Comparison of ENCODE assay signal across 10 mouse cellular contexts in genomic region chr4:125275259-125275658, GRCm38 (mm10).
A peak's percentile ranks its signal among the peaks of the same experiment; 100 is the strongest.
DNase-seq lines count a peak whose midpoint lies in the region; ATAC-seq and TF ChIP-seq lines count a peak whose summit lies in the region.
"Had no signal": no experiment of that assay in that cellular context is flagged by ENCODE, and none has a peak within 500 bp of the region (broad histone marks: within the 10 kb centered on the region; RNA-seq: fewer than 3 reads in every experiment).

No protein-coding gene starts in this region.

- peaks cover 26% of the 10 kb centered on the region for H3K4me1 ChIP-seq in hindbrain, embryonic 13.5 days (replicated peaks)
- H3K4me1 ChIP-seq in neural tube, embryonic 14.5 days (ENCODE audit: control insufficient read depth, insufficient read depth, low read length) = peaks cover 11% of the 10 kb centered on the region
- H3K4me1 ChIP-seq: embryonic facial prominence, embryonic 15.5 days; liver, embryonic 15.5 days had no signal

- TF ChIP-seq POLR2A in brain, embryonic 14.5 days (IDR thresholded peaks at IDR 0.05; ENCODE audit: borderline replicate concordance, extremely low read depth, insufficient read depth, insufficient read length, poor library complexity, severe bottlenecking) = no peak

- no peaks in the 10 kb centered on the region for H3K9me3 ChIP-seq in hindbrain, embryonic 13.5 days
- H3K9me3 ChIP-seq in neural tube, embryonic 14.5 days (ENCODE audit: control insufficient read depth, low read length) = no peaks in the 10 kb centered on the region
- H3K9me3 ChIP-seq: embryonic facial prominence, embryonic 15.5 days; liver, embryonic 15.5 days had no signal

- H3K27me3 ChIP-seq in hindbrain, embryonic 13.5 days = peaks cover 56% of the 10 kb centered on the region
- 0 out of 2 replicates have a peak, but pooled peaks cover 3% of the 10 kb centered on the region for H3K27me3 ChIP-seq in neural tube, embryonic 14.5 days (ENCODE audit: control insufficient read depth, insufficient read depth, low read length)

- H3K4me2 ChIP-seq in hindbrain, embryonic 13.5 days = peak overlapping the region; percentile 36
- peak overlapping the region; percentile 30; the same call in 1 of the 2 replicates for H3K4me2 ChIP-seq in neural tube, embryonic 14.5 days (ENCODE audit: low read depth, low read length)
- H3K4me2 ChIP-seq: embryonic facial prominence, embryonic 15.5 days; liver, embryonic 15.5 days had no signal

- intact Hi-C loops in left cerebral cortex, adult 2 months (cut with DNase I) = no loop called here

- DNase-seq in left cerebral cortex, adult 2 months (ENCODE audit: extremely low spot score in 1 of 2, low spot score in 2 of 2) = peak; percentile 22 to 40
- DNase-seq in left cerebral cortex, adult 11 months (ENCODE audit: low spot score) = no peak
- DNase-seq in brain, embryonic 14.5 days (ENCODE audit: low read depth) = peak; percentile 83
- DNase-seq in gastrocnemius, postnatal 25 days = no peak
- no peak for DNase-seq in layer of hippocampus, adult 9-11 months
- no peak for DNase-seq in adipocyte (ENCODE audit: low spot score)

- 1% methylated on average over 13 of the region's 13 CpGs for WGBS in hindbrain, embryonic 13.5 days
- WGBS in neural tube, embryonic 14.5 days = 1% methylated on average over 13 of the region's 13 CpGs

- no peaks in the 10 kb centered on the region for H3K36me3 ChIP-seq in hindbrain, embryonic 13.5 days
- H3K36me3 ChIP-seq in neural tube, embryonic 14.5 days (ENCODE audit: control insufficient read depth, insufficient read depth, low read length) = no peaks in the 10 kb centered on the region
- H3K36me3 ChIP-seq: embryonic facial prominence, embryonic 15.5 days; liver, embryonic 15.5 days had no signal

- no peak for TF ChIP-seq CTCF in left cerebral cortex, adult 2 months (IDR thresholded peaks at IDR 0.05)
- TF ChIP-seq CTCF in brain, embryonic 14.5 days (IDR thresholded peaks at IDR 0.05; ENCODE audit: borderline replicate concordance, extremely low read depth, insufficient read depth, insufficient read length) = no peak

- no peak overlapping the region for H3K27ac ChIP-seq in left cerebral cortex, adult 2 months
- peak overlapping the region; percentile 37 for H3K27ac ChIP-seq in hindbrain, embryonic 13.5 days
- H3K27ac ChIP-seq in neural tube, embryonic 14.5 days (ENCODE audit: low read depth, low read length) = peak overlapping the region; percentile 23; the same call in 1 of the 2 replicates
- H3K27ac ChIP-seq: embryonic facial prominence, embryonic 15.5 days; liver, embryonic 15.5 days had no signal

- no peak overlapping the region for H3K9ac ChIP-seq in hindbrain, embryonic 13.5 days
- no peak overlapping the region for H3K9ac ChIP-seq in neural tube, embryonic 14.5 days (replicated peaks; ENCODE audit: low read depth, low read length)
- H3K9ac ChIP-seq: embryonic facial prominence, embryonic 15.5 days; liver, embryonic 15.5 days had no signal

- ATAC-seq in hindbrain, embryonic 13.5 days (ENCODE audit: low FRiP score) = no peak
- ATAC-seq in neural tube, embryonic 14.5 days (ENCODE audit: low read depth) = no peak

- H3K4me3 ChIP-seq in left cerebral cortex, adult 2 months = peak overlapping the region; percentile 17
- 0 out of 2 replicates have a peak overlapping the region, but pooled peaks have one; percentile 3 for H3K4me3 ChIP-seq in hindbrain, embryonic 13.5 days
- no peak overlapping the region for H3K4me3 ChIP-seq in neural tube, embryonic 14.5 days (ENCODE audit: low read depth, low read length)
- H3K4me3 ChIP-seq: embryonic facial prominence, embryonic 15.5 days; liver, embryonic 15.5 days had no signal

Comparison
In these comparisons a context has a peak if more than half of its experiments do, and no peak if none do; other contexts are left out.
1. DNase-seq: peak in left cerebral cortex, adult 2 months (2 of 2) and brain, embryonic 14.5 days (single experiment); none in left cerebral cortex, adult 11 months (single experiment), gastrocnemius, postnatal 25 days (single experiment), layer of hippocampus, adult 9-11 months (single experiment) and adipocyte (single experiment).